Mouse (Mus musculus) hindbrain, embryonic 13.5 days (tissue): ENCODE measurements at regions not wholly inside any gene's neighbourhood (a gene's known extent, or its start where the extent isn't known, plus 50 kb on each side); places are given as distances from the start of the nearest gene placed in this dataset.

ENCODE experiments used
- ATAC-seq: fragments of 200-750 bp; cut with Nextera tagmentation; 2 replicates; pipeline ENCODE4 v1.8.0; 2017; ENCODE audit warnings: moderate TSS enrichment; ENCODE audit not compliant: low FRiP score
- H3K27ac ChIP-seq: fragments of 300-500 bp; sonication (generic); 2 replicates; pipeline ENCODE4 v1.5.1; 2015; ENCODE audit warnings: inconsistent platforms, mild to moderate bottlenecking, moderate library complexity
- H3K27me3 ChIP-seq: fragments of 300-500 bp; sonication (generic); 2 replicates; pipeline ENCODE4 v1.6.1; 2015; ENCODE audit warnings: mild to moderate bottlenecking, inconsistent platforms
- H3K36me3 ChIP-seq: fragments of 300-500 bp; sonication (generic); 2 replicates; pipeline ENCODE4 v1.6.1; 2015; ENCODE audit warnings: mild to moderate bottlenecking, inconsistent platforms
- H3K4me1 ChIP-seq: fragments of 300-500 bp; sonication (generic); replicated peaks from 2 replicates; pipeline ENCODE4 v1.6.1; 2015; ENCODE audit warnings: inconsistent platforms
- H3K4me2 ChIP-seq: fragments of 300-500 bp; sonication (generic); 2 replicates; pipeline ENCODE4 v1.6.1; 2015; ENCODE audit warnings: inconsistent platforms, mild to moderate bottlenecking, moderate library complexity
- H3K4me3 ChIP-seq: fragments of 300-500 bp; sonication (generic); 2 replicates; pipeline ENCODE4 v1.5.1; 2015; ENCODE audit warnings: mild to moderate bottlenecking, inconsistent platforms
- H3K9ac ChIP-seq: fragments of 300-500 bp; sonication (generic); 2 replicates; pipeline ENCODE4 v1.6.1; 2015; ENCODE audit warnings: mild to moderate bottlenecking, inconsistent platforms
- H3K9me3 ChIP-seq: fragments of 300-500 bp; sonication (generic); 2 replicates; pipeline ENCODE4 v1.6.1; 2016; ENCODE audit warnings: inconsistent platforms
- WGBS: fragments of 180-500 bp; shearing (Covaris S2); methylation state at CpG from one replicate; pipeline ENCODE4 v1.1.7; 2015; 5-methylcytosine and 5-hydroxymethylcytosine counted together

DNA sequence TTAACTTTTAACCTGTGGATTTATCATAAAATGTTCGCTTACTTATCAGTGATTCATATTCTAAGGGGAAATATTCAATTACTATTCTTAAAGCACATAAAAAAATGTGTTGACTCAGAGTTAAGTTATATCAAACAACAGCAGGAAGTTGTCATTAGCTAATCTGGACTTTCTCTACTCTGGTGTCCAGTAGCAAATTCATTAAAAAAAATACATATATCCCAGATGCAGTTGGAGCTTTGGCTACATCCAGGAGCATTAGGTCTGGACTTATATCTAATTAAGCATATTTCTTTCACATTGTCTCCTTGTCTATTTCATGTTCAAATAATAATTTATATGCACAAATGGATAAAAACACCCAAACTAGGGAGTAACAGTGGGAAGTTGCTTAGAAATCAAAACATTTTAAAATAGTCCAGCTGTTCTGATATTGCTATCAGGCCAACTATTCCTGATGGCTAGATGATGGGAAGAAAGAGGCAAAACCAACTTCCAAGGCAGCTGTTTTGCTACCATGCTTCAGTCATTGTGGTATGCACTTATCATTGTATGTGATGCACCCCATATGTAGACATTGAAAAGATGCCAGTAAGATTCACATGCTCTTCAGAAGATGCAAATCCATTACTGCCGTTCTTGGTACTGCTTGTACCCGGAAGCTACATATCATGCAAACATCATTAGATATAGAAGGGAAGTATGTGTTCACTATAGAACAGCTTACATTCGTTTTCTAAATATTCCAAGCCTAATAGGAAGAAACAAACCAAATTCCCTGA lies 209.8 kb downstream of the 4933402N22Rik start:
- Histone ChIP-seq H3K4me3 (no peak overlapping the region), H3K27ac (no peak overlapping the region), H3K9me3 (no peaks in the 10 kb centered on the region), H3K4me2 (no peak overlapping the region), H3K27me3 (no peaks in the 10 kb centered on the region), H3K4me1 (no peaks in the 10 kb centered on the region), H3K9ac (no peak overlapping the region), H3K36me3 (no peaks in the 10 kb centered on the region)
- WGBS, result 86% methylated on average over 4 of the region's 4 CpGs
- ATAC-seq, result no peak

DNA sequence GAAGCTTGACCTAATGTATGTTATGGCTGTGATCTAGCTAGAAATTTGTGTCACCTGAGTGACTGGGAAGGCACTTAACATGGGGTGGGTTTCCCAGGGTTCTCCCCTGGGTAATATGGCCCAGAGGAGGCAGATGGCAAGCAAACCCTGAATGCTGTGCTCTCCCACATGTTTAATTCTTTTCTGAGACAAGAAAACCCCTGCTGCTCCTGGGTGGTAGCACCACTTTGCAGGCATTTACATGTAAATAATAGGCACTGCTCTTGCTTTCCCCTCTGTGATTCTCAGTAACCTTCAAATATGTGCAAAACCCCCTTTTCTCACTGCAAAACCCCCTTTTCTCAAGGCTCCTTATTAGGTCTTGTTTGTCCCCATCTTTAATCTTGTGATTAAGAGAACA lies 221.1 kb downstream of the 4933402N22Rik start:
- Histone ChIP-seq H3K4me2 (no peak overlapping the region), H3K9ac (no peak overlapping the region), H3K9me3 (no peaks in the 10 kb centered on the region), H3K27ac (no peak overlapping the region), H3K4me1 (no peaks in the 10 kb centered on the region), H3K36me3 (no peaks in the 10 kb centered on the region), H3K4me3 (no peak overlapping the region), H3K27me3 (no peaks in the 10 kb centered on the region)
- no peak for ATAC-seq

DNA sequence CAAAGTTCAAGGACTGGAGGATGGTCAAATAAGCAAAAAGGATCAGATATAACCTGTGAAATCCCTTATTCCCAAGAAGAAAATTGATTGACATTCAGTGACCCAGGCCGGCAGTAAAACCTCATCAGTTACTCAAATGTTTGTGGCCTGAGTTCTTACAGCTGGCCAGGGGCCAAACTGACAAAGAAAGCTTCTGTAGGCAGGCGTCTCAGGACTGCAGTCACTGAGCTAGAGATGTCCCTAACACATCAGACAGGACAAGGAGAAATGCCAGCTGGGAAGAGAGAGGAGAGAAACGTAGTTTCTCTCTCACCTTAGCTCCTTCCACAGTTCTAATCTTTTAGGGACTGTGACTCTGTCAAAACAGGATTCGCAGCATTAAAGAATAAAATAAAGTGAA lies 229.9 kb upstream of the Sema3d start:
- no peaks in the 10 kb centered on the region for H3K9me3 ChIP-seq
- H3K9ac ChIP-seq, result no peak overlapping the region
- H3K36me3 ChIP-seq, result no peaks in the 10 kb centered on the region
- no peak for ATAC-seq
- H3K4me3 ChIP-seq, result no peak overlapping the region
- no peak overlapping the region for H3K27ac ChIP-seq
- no peaks in the 10 kb centered on the region for H3K27me3 ChIP-seq
- H3K4me2 ChIP-seq, result no peak overlapping the region
- H3K4me1 ChIP-seq, result no peaks in the 10 kb centered on the region
- WGBS, result 62% methylated on average over 4 of the region's 4 CpGs

DNA sequence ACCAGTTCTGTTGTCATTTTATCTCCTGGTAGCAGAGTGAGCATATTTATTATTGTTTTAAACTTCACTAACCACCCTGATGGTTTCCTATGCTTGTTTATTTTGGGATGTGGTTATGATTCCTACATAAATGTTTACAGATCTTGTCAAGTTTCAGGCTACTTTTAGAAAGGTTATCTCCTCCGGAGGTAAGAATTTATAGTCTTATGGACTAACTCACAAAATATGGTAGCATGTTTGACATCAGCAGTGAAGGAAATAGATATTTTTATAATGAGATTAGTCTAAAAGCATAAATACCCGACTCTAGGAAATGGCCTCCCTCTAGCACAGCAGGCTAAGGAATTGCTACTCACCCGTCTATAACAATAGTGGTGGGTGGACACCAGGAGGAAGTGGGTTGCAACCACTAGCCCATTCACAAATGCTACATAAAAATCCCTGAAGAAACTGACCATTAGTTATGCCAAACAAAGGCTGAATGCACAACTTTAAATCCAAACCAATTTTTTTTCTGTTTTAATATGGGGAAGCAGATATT lies 228.6 kb upstream of the Sema3d start:
- no peaks in the 10 kb centered on the region for H3K27me3 ChIP-seq
- WGBS, result 64% methylated on average over 3 of the region's 3 CpGs
- no peak overlapping the region for H3K27ac ChIP-seq
- H3K4me2 ChIP-seq, result no peak overlapping the region
- H3K9ac ChIP-seq, result no peak overlapping the region
- no peak overlapping the region for H3K4me3 ChIP-seq
- H3K36me3 ChIP-seq, result no peaks in the 10 kb centered on the region
- no peak for ATAC-seq
- H3K4me1 ChIP-seq, result no peaks in the 10 kb centered on the region
- H3K9me3 ChIP-seq, result no peaks in the 10 kb centered on the region

DNA sequence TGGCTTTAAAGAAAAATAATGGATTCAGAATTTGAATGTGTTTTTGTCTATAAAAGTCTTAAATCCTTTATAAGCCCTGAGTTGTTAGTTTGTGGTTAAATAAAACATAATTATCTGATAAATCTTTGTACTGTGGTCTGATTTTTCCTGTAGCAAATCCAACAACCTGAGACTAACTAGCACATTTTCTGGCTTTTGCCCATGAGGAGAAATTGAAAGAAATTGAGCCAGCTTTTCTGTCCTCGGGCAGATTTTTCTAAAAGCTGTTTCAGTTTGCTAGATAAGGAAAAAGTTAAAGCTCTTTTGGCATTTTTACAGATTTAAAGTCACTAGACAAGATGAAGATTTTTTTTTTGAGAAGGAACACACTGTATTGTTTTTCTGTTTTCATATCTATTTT lies 191.5 kb upstream of the Sema3d start:
- H3K36me3 ChIP-seq, result no peaks in the 10 kb centered on the region
- H3K9me3 ChIP-seq, result no peaks in the 10 kb centered on the region
- H3K4me2 ChIP-seq, result no peak overlapping the region
- no peaks in the 10 kb centered on the region for H3K27me3 ChIP-seq
- 78% methylated on average over 1 of the region's 1 CpGs for WGBS
- no peak for ATAC-seq
- H3K9ac ChIP-seq, result no peak overlapping the region
- H3K4me1 ChIP-seq, result no peaks in the 10 kb centered on the region
- no peak overlapping the region for H3K4me3 ChIP-seq
- no peak overlapping the region for H3K27ac ChIP-seq

DNA sequence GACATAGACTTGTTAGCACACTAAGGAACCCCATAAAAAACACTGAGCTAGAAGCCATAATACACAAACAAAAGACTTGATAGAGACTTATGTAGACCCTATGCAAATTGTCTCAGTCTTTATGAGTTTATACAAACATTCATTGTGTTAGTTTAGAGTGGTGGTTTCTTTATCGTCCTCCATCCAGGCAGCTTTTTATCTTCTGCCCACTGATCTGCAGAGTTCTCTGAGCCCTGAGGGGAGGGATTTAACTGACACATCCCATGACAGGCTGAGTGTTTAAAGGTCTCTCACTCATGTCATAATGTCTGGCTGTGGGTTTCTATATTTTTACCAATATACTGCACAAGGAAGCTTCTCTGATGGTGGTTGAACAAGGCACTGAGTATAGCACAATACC lies 175.7 kb upstream of the Sema3d start:
- no peak overlapping the region for H3K27ac ChIP-seq
- no peak for ATAC-seq
- H3K4me3 ChIP-seq, result no peak overlapping the region
- 56% methylated on average over 1 of the region's 1 CpGs for WGBS
- H3K36me3 ChIP-seq, result no peaks in the 10 kb centered on the region
- H3K9me3 ChIP-seq, result no peaks in the 10 kb centered on the region
- no peaks in the 10 kb centered on the region for H3K27me3 ChIP-seq
- H3K4me1 ChIP-seq, result no peaks in the 10 kb centered on the region
- H3K9ac ChIP-seq, result no peak overlapping the region
- no peak overlapping the region for H3K4me2 ChIP-seq

DNA sequence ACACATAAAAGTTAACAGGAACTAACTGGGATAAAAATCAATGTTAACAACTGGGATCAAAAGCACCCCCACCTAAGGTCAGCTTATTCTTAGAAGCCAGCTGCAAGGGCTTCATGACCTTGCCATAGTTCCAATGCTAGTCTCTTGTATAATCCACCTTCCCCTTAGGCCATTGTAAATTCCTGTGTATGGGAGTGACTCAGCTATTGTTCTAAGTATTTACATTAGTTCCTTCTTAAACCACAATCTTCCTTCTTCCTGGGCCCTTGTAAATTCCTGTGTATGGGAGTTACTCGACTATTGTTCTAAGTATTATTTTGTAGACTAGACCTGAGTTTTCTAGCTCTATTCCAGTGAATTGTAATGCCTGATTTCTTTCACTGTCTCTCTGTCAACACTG lies 173.6 kb upstream of the Sema3d start:
- no peaks in the 10 kb centered on the region for H3K4me1 ChIP-seq
- no peak overlapping the region for H3K4me3 ChIP-seq
- WGBS, result 78% methylated on average over 1 of the region's 1 CpGs
- H3K4me2 ChIP-seq, result no peak overlapping the region
- no peak overlapping the region for H3K9ac ChIP-seq
- H3K36me3 ChIP-seq, result no peaks in the 10 kb centered on the region
- H3K9me3 ChIP-seq, result no peaks in the 10 kb centered on the region
- H3K27me3 ChIP-seq, result no peaks in the 10 kb centered on the region
- no peak overlapping the region for H3K27ac ChIP-seq
- no peak for ATAC-seq

DNA sequence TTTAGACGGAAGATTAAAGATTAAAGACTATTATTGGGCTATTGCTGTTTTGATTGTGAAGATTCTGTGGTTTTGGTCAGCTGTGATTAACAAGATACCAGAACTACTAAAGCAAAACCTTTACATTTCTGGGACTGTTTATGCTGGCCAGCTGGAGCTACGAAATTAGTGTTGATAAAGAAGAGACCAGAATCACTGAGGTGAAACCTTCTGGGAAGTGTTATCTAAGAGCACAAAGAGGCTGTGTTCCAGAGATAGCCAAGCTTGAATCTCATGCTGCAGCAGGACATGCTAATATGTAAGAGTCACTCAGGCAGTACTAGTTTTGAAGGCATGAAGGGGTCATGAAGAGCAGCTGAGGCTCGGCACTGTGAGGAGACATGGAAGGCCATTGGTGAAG lies 169.7 kb upstream of the Sema3d start:
- no peak overlapping the region for H3K4me2 ChIP-seq
- H3K9me3 ChIP-seq, result no peaks in the 10 kb centered on the region
- no peak for ATAC-seq
- H3K4me3 ChIP-seq, result no peak overlapping the region
- no peaks in the 10 kb centered on the region for H3K27me3 ChIP-seq
- no peaks in the 10 kb centered on the region for H3K4me1 ChIP-seq
- no peak overlapping the region for H3K9ac ChIP-seq
- H3K36me3 ChIP-seq, result no peaks in the 10 kb centered on the region
- WGBS, result 88% methylated on average over 3 of the region's 3 CpGs
- no peak overlapping the region for H3K27ac ChIP-seq

DNA sequence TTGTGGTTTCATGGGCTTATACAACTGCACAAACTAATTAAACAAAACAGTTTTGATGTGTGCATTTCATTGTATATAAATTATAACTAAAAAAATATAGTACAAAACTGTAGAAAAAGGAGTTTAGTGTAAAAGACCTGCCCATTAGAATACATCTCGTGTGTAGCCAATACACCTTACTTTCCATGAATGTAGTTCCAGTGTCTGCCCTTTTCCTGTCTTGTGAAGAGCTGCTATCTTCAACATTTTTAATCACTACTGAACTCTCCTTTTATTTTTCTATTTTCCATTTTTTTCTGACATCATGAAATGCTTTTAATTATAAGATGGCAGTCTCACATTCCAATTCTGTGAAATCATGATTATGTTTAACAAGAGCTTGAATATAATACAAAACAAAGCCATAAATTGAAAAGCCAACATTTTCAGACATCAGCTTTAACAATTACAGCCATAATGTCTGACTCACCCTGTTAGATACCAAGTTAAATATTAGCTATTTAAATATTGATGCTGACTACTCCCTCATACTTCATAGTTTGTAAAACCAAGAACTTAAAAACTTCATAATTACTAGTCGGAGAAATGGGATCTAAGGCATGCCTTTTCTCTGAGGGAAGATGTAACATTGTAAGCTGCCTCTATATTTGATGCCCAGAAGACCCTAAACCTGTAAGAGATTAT lies 163.6 kb upstream of the Sema3d start:
- Histone ChIP-seq H3K27ac (no peak overlapping the region), H3K9me3 (no peaks in the 10 kb centered on the region), H3K4me3 (no peak overlapping the region), H3K9ac (no peak overlapping the region), H3K4me2 (no peak overlapping the region), H3K27me3 (no peaks in the 10 kb centered on the region), H3K4me1 (no peaks in the 10 kb centered on the region), H3K36me3 (no peaks in the 10 kb centered on the region)
- WGBS, result 93% methylated on average over 2 of the region's 2 CpGs
- ATAC-seq, result no peak

DNA sequence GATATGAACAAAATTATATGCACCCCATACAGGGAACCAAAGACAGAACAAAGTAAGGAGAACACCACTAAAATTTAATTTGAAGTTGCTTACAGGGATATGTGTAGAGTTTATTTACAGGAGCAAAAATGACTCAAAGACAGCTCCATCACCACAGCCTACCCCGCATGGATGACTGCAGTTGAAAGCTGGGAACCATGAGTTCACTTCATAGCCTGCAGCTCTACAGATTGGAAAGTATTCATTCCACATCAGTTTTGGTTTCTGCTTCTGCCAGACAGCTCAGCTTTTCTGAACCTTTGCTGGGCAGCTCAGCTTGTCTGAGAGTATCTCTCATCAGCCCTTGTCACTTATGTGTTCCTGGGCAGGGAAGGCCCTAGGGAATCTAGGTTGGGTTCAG lies 160.6 kb upstream of the Sema3d start:
- ATAC-seq, result no peak
- no peaks in the 10 kb centered on the region for H3K9me3 ChIP-seq
- H3K4me3 ChIP-seq, result no peak overlapping the region
- H3K9ac ChIP-seq, result no peak overlapping the region
- no peaks in the 10 kb centered on the region for H3K36me3 ChIP-seq
- no peak overlapping the region for H3K27ac ChIP-seq
- H3K27me3 ChIP-seq, result no peaks in the 10 kb centered on the region
- no peaks in the 10 kb centered on the region for H3K4me1 ChIP-seq
- no peak overlapping the region for H3K4me2 ChIP-seq
- 92% methylated on average over 1 of the region's 1 CpGs for WGBS

DNA sequence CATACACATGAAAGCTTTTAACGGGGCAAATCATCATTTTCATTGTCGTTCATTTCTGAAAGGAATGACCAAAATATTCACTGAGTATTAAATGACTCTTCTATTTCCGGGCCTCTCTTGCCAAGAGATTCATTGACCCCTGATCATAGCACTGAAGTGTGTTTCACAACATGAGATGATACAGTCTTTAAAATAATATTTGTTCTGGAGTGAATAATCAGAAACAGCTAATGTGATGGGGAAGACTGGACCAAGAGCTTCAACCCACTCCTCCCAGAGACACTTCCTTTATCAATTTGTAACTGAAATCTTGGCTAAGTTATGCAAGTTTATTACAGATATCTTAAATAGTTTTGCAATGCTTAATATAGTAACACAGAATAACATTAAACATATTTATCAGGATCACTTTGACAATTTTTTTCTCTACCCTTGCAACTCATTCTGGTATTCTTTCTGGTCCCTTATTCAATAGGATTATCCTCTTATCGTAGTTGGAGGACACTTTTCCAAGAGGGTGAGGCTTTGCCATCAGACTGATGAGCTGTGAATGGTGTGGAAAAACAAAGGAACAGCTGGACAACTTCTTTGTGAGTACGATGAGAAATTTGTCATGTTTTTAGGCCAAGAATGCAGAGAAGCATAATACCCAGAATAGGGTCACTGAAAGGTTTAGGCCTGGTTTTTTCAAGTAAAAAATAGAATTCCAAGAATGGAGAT lies 149.6 kb upstream of the Sema3d start:
- Histone ChIP-seq H3K4me2 (no peak overlapping the region), H3K9me3 (no peaks in the 10 kb centered on the region)
- 69% methylated on average over 5 of the region's 5 CpGs for WGBS

DNA sequence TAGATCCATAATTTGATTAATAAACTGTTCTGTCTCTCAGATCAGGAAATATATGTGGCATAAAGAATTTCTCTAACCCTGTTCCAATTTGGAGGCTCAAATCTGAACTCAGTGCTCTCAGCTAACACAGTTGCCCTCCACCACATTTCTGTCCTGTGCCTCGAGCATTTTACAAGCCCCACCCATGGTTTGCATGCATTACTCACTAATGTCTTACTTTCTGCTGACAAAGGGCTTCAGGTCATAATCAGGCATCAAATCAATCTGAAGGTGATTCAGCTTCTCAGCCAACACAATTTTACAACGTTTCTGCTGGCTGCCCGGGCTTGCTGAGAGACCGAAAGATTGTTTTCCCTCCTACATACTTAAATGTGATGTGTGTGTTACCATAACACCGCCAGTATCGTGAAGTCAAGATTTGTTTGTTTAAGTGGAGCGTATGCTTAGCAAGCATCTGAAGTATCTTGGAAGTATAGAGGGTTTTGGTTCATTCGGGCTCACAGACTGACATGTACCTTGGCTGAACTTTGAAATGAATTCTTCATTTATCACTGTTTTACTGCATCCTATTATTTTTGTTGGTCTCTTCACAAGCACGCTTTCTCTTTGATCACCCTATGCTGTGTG lies 139.9 kb upstream of the Sema3d start:
- H3K9ac ChIP-seq, result no peak overlapping the region
- no peaks in the 10 kb centered on the region for H3K4me1 ChIP-seq
- WGBS, result 76% methylated on average over 9 of the region's 9 CpGs
- no peaks in the 10 kb centered on the region for H3K27me3 ChIP-seq
- ATAC-seq, result no peak
- no peaks in the 10 kb centered on the region for H3K9me3 ChIP-seq
- no peak overlapping the region for H3K4me2 ChIP-seq
- no peak overlapping the region for H3K4me3 ChIP-seq
- no peak overlapping the region for H3K27ac ChIP-seq
- no peaks in the 10 kb centered on the region for H3K36me3 ChIP-seq

More for the DNA sequence above, 149.6 kb upstream of the Sema3d start:
- no peaks in the 10 kb centered on the region for H3K27me3 ChIP-seq
- H3K36me3 ChIP-seq, result no peaks in the 10 kb centered on the region
- no peak overlapping the region for H3K4me3 ChIP-seq
- no peaks in the 10 kb centered on the region for H3K4me1 ChIP-seq
- H3K27ac ChIP-seq, result no peak overlapping the region
- ATAC-seq, result no peak
- no peak overlapping the region for H3K9ac ChIP-seq
